Mouse (Mus musculus) NIH3T3 (cell line): ENCODE results near the gene Ankdd1a.

Source experiments
- DNase-seq: peaks from one replicate; pipeline ENCODE4 v3.0.0-alpha.2; 2012; ENCODE audit warnings: low read depth

The Ankdd1a gene

GRCm38 (mm10) chr9:65519807-65520504 is at the start of gene Ankdd1a:
TSS of gene Ankdd1a (minus strand) at chr9:65520193.
- DNase-seq = no peak

- peak; percentile 90 for DNase-seq
Measured at GRCm38 (mm10) chr9:65569491-65569971, 49.5 kb upstream of the Ankdd1a start.

GRCm38 (mm10) chr9:65568787-65569186 is 48.8 kb upstream of the Ankdd1a start:
- DNase-seq = no peak

- no peak for DNase-seq
Measured at GRCm38 (mm10) chr9:65564698-65565097, 44.7 kb upstream of the Ankdd1a start.

GRCm38 (mm10) chr9:65563073-65563472 is 43.1 kb upstream of the Ankdd1a start:
- DNase-seq = no peak

GRCm38 (mm10) chr9:65562081-65562506 is 42.1 kb upstream of the Ankdd1a start:
- DNase-seq = peak; percentile 50

GRCm38 (mm10) chr9:65561016-65561415 is 41.0 kb upstream of the Ankdd1a start:
- DNase-seq = no peak

- DNase-seq = no peak
Measured at GRCm38 (mm10) chr9:65558806-65559205, 38.8 kb upstream of the Ankdd1a start.

- no peak for DNase-seq
Measured at GRCm38 (mm10) chr9:65556979-65557378, 37.0 kb upstream of the Ankdd1a start.

GRCm38 (mm10) chr9:65556349-65556748 is 36.4 kb upstream of the Ankdd1a start:
- no peak for DNase-seq

GRCm38 (mm10) chr9:65555621-65556020 is 35.6 kb upstream of the Ankdd1a start:
- no peak for DNase-seq

- DNase-seq = peak; percentile 35
Measured at GRCm38 (mm10) chr9:65555001-65555405, 35.0 kb upstream of the Ankdd1a start.

GRCm38 (mm10) chr9:65552711-65553110 is 32.7 kb upstream of the Ankdd1a start:
- DNase-seq = no peak

GRCm38 (mm10) chr9:65552141-65552540 is 32.1 kb upstream of the Ankdd1a start:
- no peak for DNase-seq

- peak; percentile 98 for DNase-seq
Measured at GRCm38 (mm10) chr9:65551035-65551434, 31.0 kb upstream of the Ankdd1a start.

GRCm38 (mm10) chr9:65550079-65550831 is 30.3 kb upstream of the Ankdd1a start:
- peak; percentile 66 for DNase-seq

GRCm38 (mm10) chr9:65549643-65550042 is 29.6 kb upstream of the Ankdd1a start:
- no peak for DNase-seq

GRCm38 (mm10) chr9:65549139-65549538 is 29.1 kb upstream of the Ankdd1a start:
- DNase-seq = peak; percentile 34

- DNase-seq = no peak
Measured at GRCm38 (mm10) chr9:65548311-65548710, 28.3 kb upstream of the Ankdd1a start.

- DNase-seq = no peak
Measured at GRCm38 (mm10) chr9:65547844-65548243, 27.9 kb upstream of the Ankdd1a start.

- DNase-seq = no peak
Measured at GRCm38 (mm10) chr9:65547111-65547510, 27.1 kb upstream of the Ankdd1a start.

GRCm38 (mm10) chr9:65546413-65546695 is 26.4 kb upstream of the Ankdd1a start:
- DNase-seq = peak; percentile 47

GRCm38 (mm10) chr9:65545635-65546412 is 25.8 kb upstream of the Ankdd1a start:
- peak; percentile 56 for DNase-seq
